Mouse (Mus musculus) spleen, adult 2 months (tissue): ENCODE data around the gene Fcmr. TPM values are rescaled to one million over a fixed set of nuclear protein-coding genes. Genes with fewer than 3 reads are reported as not detected.

Experiments used
- DNase-seq, 2 experiments: peaks; one replicate each; pipeline versions ENCODE4 v3.0.0 to v3.0.0-alpha.2; 2012 to 2021; ENCODE audit warnings: low spot score in 2 of 2, low read depth in 1 of 2
- H3K27ac ChIP-seq: fragments of 200-500 bp; 2 replicates; pipeline ENCODE4 v1.5.1; 2012; ENCODE audit warnings: low read length, inconsistent platforms; ENCODE audit not compliant: insufficient read depth
- H3K27me3 ChIP-seq: fragments of 200-500 bp; 2 replicates; pipeline ENCODE4 v1.6.1; 2012; ENCODE audit warnings: mild to moderate bottlenecking, moderate library complexity, low read length, inconsistent platforms; ENCODE audit not compliant: control insufficient read depth, insufficient read depth
- H3K36me3 ChIP-seq: fragments of 200-500 bp; 2 replicates; pipeline ENCODE4 v1.6.1; 2012; ENCODE audit warnings: mild to moderate bottlenecking, low read length, inconsistent platforms; ENCODE audit not compliant: control insufficient read depth, insufficient read depth
- H3K4me1 ChIP-seq: fragments of 200-500 bp; 2 replicates; pipeline ENCODE4 v1.6.1; 2011; ENCODE audit warnings: inconsistent platforms; ENCODE audit not compliant: control insufficient read depth, insufficient read depth, insufficient read length
- H3K4me3 ChIP-seq: fragments of 200-500 bp; 2 replicates; pipeline ENCODE4 v1.5.1; 2011; ENCODE audit warnings: mild to moderate bottlenecking, inconsistent platforms; ENCODE audit not compliant: insufficient read depth, insufficient read length; ENCODE audit errors: extremely low read depth
- CTCF ChIP-seq: fragments of 200-500 bp; IDR thresholded peaks from 2 replicates; pipeline ENCODE4 v1.5.1; 2011; ENCODE audit warnings: mild to moderate bottlenecking, inconsistent platforms; ENCODE audit not compliant: insufficient read depth, insufficient read length, insufficient replicate concordance; ENCODE audit errors: extremely low read depth
- POLR2A ChIP-seq: fragments of 200-500 bp; IDR thresholded peaks from 2 replicates; pipeline ENCODE4 v1.6.1; 2011; ENCODE audit warnings: low read depth, low read length, inconsistent platforms
- WGBS: fragments of 180-500 bp; shearing (Covaris S2); methylation state at CpG from one replicate; pipeline ENCODE4 v1.1.7; 2018; 5-methylcytosine and 5-hydroxymethylcytosine counted together
- polyA plus RNA-seq: library from polyadenylated mRNA; depleted of rRNA; stranded (reverse); fragments of >200 nt; gene quantifications from 2 replicates; pipeline ENCODE4 v1.2.3, GENCODE M21; 2012; rRNA removed

The Fcmr gene
- polyA plus RNA-seq, 1 experiment = 452 TPM

DNA sequence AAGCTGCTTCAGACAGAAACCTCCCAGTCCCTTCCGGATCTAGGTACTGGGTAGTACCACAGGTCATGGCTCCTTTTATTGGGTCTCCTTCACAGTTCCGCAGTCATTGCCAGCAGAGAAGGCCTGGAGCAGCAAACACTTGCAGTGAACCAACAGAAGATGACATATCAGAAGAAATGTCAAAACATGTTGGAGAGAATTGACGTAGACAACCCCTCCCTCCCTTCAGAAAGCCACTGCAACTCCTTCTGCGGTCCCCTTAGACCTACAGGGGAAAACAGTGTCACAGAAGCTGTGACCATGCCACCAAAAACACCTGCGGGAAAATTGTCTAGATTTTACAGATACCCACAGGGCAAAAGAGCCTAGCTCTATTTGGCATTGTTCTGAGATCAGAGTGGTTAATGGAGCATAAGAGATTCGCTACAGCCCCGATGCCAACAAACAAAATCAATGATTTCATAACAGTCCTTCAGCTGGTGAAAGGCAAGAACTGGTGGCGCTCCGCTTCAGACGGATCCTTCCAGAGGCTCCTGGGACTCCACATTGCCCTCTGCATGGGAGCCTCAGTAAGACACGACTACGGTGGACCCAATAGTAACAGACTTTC lies 46.0 kb downstream of the Fcmr start, which contains the start of gene Il20:
TSS of gene Il20 (minus strand) at position 51 of the 610 bp plus-strand sequence.
- no peak within 1 kb of the TSS for H3K4me3 ChIP-seq
- no peak for TF ChIP-seq POLR2A
- no peak for TF ChIP-seq CTCF
- no peak within 1 kb of the TSS for H3K27ac ChIP-seq
- no peaks in the 10 kb centered on the region for H3K4me1 ChIP-seq
- DNase-seq = no peak
- no peaks in the 10 kb centered on the region for H3K27me3 ChIP-seq
- WGBS = 89% methylated on average over 12 of the region's 12 CpGs
- H3K36me3 ChIP-seq = no peaks in the 10 kb centered on the region

DNA sequence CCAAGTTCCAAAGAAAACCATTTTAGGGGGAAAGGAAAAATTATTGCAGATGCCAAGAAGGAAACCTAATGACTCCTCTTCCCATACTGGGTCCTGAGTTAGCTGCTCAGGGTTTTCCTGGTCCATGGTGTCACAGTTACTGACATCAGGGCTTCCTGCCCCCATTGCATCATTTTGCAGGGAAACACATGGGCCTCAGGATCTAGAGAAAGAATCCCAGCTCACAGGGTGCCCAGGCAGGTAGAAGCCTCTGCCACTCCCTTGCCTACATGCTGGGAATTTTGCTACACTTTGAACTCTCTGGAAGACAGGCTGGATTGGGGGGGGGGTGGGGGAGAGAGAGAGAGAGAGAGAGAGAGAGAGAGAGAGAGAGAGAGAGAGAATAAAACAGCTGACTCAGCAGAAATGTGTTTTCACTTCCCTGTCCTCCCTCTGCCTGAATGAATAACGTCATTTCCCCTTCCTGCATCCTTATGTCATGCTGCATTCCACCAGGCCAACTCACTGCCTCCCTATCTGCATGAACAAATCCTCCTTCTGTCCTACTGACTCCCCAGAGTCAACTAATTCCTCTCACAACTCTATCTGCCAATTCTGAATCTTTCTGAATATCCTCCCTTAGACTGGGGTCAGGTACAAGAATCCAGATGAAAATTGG lies 53.0 kb downstream of the Fcmr start:
- DNase-seq = no peak
- Histone ChIP-seq H3K4me1 (no peaks in the 10 kb centered on the region), H3K36me3 (no peaks in the 10 kb centered on the region), H3K27me3 (no peaks in the 10 kb centered on the region), H3K4me3 (no peak overlapping the region), H3K27ac (no peak overlapping the region)
- TF ChIP-seq POLR2A (no peak), CTCF (no peak)
- WGBS = 10% methylated on average over 1 of the region's 1 CpGs

DNA sequence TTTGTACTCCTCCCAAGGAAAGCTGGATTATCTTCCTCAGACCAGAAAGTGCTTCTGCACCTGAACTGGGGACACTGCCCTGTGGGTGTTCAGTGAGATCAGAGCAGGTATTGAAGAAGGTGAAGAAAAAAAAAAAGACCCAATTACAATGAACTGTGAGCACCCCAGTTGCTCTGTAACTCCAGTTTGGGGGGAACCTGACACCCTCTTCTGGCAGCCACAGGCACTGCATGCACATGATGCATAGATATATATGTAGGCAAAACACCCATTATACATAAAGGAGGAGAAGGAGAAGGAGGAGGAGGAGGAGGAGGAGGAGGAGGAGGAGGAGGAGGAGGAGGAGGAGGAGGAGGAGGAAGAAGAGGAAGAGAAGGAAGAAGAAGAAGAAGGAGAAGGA lies 61.0 kb downstream of the Fcmr start:
- H3K27me3 ChIP-seq = no peaks in the 10 kb centered on the region
- H3K4me3 ChIP-seq = no peak overlapping the region
- TF ChIP-seq CTCF (peak; percentile 28; the same call in 1 of the 2 replicates), POLR2A (no peak)
- no peaks in the 10 kb centered on the region for H3K36me3 ChIP-seq
- peak; percentile 9 to 53 for DNase-seq
- no peaks in the 10 kb centered on the region for H3K4me1 ChIP-seq
- H3K27ac ChIP-seq = no peak overlapping the region

Other genes starting within 250 kb of the Fcmr start
- gene Zp3r, start 236.0 kb upstream of the Fcmr start, polyA plus RNA-seq = not detected in 2 replicates
- not detected in 2 replicates for gene C4bp, start 204.0 kb upstream of the Fcmr start, polyA plus RNA-seq
- not detected in 2 replicates for gene Gm29427, start 149.9 kb upstream of the Fcmr start, polyA plus RNA-seq
- 1.6 and 2.2 TPM in 2 replicates for gene Yod1, start 148.3 kb upstream of the Fcmr start, polyA plus RNA-seq
- gene Pfkfb2, start 136.4 kb upstream of the Fcmr start, polyA plus RNA-seq = 3.3 and 5.3 TPM in 2 replicates
- gene AA986860, start 133.7 kb upstream of the Fcmr start, polyA plus RNA-seq = 0.30 and 0.48 TPM in 2 replicates
- 0.67 and 2.1 TPM in 2 replicates for gene Fcamr, start 64.8 kb upstream of the Fcmr start, polyA plus RNA-seq
- 0.20 and 0.32 TPM in 2 replicates for gene Pigr, start 39.0 kb upstream of the Fcmr start, polyA plus RNA-seq
- not detected in 2 replicates for gene Il24, start 21.8 kb downstream of the Fcmr start, polyA plus RNA-seq
- gene Il20, start 45.8 kb downstream of the Fcmr start, polyA plus RNA-seq = not detected in 2 replicates
- not detected in 2 replicates for gene Il19, start 74.4 kb downstream of the Fcmr start, polyA plus RNA-seq
- 0.12 and 0.16 TPM in 2 replicates for gene Il10, start 154.2 kb downstream of the Fcmr start, polyA plus RNA-seq
- 55.3 and 72.5 TPM in 2 replicates for gene Mapkapk2, start 232.2 kb downstream of the Fcmr start, polyA plus RNA-seq